Mouse (Mus musculus) left cerebral cortex, postnatal 14 days (tissue): ENCODE measurements at regions not wholly inside any gene's neighbourhood (a gene's known extent, or its start where the extent isn't known, plus 50 kb on each side); places are given as distances from the start of the nearest gene placed in this dataset.
"Not testable (repeated sequence)": the region's sequence is repeated elsewhere in the genome, so short reads cannot be mapped to it uniquely, and the experiment has no call there.

Experiments used
- DNase-seq, 2 experiments: peaks; one replicate each; pipeline ENCODE4 v3.0.0; 2021 to 2022; ENCODE audit warnings: low spot score in 2 of 2, mixed read lengths in 1 of 2
- intact Hi-C: fragments of 180-260 bp; cut with DNase I; formaldehyde crosslinking; loops from one replicate; pipeline ENCODE4 v1.15.1; 2025

GRCm38 (mm10) chr2:85280580-85280979, 58.5 kb downstream of the Olfr987 start:
- no peak for DNase-seq
- intact Hi-C loops = loop anchor here (10.0 kb wide), 1 partner anchor 144 kb away; no protein-coding TSS in a partner anchor

- DNase-seq = no peak
- intact Hi-C loops = no loop called here
These were observed 61.0 kb downstream of the Olfr987 start for GRCm38 (mm10) chr2:85278128-85278527.

DNA sequence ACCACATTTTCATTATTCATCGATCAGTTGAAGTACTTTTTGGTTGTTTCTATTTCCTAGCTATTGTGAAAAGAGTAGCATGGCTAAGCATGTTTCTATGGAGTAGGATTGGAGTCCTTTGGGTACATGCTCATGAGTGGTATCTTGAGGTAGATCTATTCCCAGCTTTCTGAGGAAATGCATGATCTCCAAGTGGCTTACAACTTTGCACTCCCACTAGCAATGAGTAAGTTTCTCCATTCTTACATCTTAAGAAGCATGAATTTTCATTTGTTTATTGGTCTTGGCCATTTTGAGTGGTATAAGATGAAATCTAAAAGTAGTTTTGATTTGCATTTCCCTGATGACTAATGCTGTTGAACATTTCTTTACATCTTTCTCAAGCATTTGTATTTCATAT, 61.7 kb downstream of the Olfr987 start:
- intact Hi-C loops = no loop called here
- no peak for DNase-seq

DNA sequence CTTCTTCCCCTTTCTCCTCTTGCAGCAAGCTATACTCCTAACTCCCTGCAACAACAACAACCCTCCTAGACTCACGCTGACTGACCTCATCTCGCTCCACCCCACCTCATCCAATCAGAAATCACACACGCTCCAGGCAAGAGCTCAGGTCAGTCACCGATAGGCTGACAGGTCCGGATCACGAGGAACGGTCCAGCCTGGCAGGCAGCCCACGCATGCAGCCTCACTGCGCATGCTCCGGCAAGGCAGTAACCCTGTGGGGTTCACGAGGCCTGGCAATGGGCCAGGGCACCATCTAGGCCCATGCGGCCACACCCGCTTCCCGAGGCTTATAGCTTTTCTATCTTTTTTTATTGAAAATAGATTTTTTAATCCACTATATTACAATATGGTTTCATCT, 69.8 kb upstream of the Lrrc55 start:
- not testable (repeated sequence) for DNase-seq

DNA sequence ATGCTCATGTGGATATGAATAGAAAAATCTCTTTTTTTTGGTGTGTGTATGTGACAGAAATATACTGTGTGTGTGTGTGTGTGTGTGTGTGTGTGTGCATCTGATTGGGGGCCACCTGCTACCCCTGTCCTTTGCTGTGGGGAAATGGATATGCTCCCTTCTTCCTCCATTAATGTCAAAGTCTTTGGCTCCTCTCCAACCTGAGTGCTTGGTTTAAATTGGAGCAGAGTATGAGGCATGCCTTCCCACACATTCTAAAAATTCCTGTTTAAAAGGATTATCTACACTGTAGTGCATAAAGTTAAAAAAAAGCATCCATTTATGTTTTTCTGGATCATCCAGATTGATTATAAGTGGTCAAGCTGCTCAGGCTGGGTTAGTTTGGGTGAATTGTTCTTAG, 68.7 kb upstream of the Lrrc55 start:
- intact Hi-C loops = no loop called here
- peak in 1 of 2 experiments; percentile 49 for DNase-seq

More for the DNA sequence above, 69.8 kb upstream of the Lrrc55 start:
- intact Hi-C loops = not testable (repeated sequence)

DNA sequence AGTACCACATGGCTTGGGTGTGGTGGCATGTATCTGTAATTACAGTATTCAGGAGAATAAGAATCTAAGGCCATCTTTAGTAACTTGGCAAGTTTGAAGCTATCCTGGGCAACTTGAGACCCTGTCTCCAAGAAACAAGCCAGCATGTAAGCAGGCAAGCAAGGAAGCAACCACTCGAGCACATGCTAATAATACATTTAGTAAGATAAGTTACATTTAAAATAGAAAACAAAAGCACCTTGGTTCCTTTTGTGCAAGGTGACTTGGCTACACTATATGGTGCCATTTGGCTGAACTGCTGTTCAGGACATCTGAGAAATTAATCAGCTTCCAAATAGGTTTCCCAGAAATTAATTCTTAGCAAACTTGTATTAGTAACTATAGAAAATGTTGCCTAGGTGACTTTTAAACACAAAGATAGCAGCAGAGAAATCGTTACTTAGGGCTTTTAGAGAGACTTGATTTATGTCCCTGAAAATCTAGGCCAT, 68.1 kb upstream of the Lrrc55 start:
- intact Hi-C loops = no loop called here
- no peak for DNase-seq

DNA sequence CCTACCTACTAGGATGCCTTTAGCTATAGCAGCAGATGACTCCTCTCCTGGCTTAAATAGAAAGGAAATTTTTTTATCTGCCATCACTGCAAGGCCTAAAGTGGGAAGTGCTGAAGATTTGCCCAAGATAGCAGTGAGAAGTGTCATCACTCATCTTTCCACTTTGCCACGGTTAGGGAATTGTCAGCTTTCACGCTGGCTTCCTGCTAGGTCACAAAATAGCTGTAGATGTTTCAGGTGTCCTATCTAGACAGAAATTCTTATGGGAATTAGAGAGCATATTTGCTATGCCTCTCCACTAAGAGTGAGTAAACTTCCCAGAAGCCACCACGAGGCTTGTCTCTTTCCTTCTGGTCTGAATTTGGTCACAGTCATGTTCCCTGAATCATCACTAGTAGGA, 60.4 kb upstream of the Lrrc55 start:
- DNase-seq = no peak
- intact Hi-C loops = no loop called here

DNA sequence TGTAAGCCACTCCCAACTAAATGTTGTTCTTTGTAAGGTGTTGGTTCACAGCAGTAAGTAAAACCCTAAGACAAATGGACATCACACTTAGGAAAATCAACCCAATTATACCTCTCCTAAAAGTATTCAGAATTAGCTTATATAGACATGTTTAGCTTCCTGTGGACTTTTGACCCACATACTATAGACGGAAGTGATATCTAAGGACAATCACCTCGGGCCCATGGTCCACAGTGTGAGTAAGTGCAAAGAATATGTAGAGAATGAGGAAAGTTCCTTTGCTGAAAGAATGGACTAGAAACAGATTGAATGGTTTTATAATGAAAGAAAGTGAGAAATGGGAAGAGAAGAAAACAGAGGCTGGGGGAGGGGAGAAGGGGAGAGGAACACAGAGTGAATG, 58.6 kb upstream of the Lrrc55 start:
- no peak for DNase-seq
- intact Hi-C loops = no loop called here

DNA sequence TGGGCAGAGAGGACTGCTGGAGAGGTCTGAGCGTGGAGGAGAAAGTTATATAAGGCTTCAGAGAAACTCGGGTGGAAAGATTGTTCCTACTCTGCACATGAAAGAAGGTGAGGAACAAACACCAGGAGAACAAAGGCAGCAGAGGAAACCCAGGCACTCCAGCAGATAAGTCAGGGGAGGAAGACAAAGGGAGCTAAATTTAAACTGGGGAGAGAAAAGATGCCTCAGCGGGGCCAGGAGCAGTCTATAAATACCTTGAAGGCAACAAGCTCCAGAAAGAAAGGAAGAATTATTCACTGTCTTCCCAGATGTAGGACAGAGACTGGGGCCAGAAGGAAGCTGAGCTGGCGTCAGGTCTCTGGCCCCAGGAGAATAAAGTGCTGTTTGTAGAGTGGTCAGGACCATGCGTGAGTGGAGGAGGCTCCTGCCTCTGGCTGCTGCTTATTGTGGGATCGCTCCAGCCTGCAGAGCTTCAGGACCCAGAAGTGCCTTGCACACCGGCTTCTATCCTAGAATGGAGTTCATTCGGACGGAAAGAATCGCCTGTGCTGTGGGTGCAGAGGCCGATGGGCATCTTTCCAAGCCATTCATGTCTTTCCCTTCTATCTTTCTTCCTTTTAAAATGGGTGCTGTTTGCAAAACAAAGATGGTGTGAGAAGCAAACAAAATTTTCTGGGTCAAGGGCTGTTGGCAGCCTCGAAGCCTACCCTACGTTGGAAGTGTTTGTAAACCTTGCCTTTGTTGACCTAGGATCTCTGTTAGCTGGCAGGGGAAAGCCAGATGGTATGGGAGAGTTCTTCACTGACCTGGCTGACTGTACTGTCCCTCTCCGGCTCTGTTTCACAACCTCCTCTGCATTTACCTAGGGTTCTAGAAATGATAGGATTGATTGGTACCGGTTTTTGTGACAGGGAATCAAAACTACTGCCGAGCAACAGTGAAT, 55.6 kb upstream of the Lrrc55 start:
- peak in 1 of 2 experiments; percentile 26 for DNase-seq
- intact Hi-C loops = no loop called here

- intact Hi-C loops = no loop called here
- no peak for DNase-seq
These were observed 53.1 kb upstream of the Lrrc55 start for GRCm38 (mm10) chr2:85250026-85250560.
